Mouse (Mus musculus) adrenal gland, postnatal 0 days (tissue): ENCODE measurements around the gene Nhlrc1. TPM values are rescaled to one million over a fixed set of nuclear protein-coding genes. Genes with fewer than 3 reads are reported as not detected.

ENCODE experiments used
- polyA plus RNA-seq: library from polyadenylated mRNA; unstranded; fragments of >200 nt; fragmentation: Nextera tagmentation; extraction: Ambion mirVana; gene quantifications from 2 replicates; pipeline ENCODE4 v1.2.1, GENCODE M21; 2015

Gene Nhlrc1
- polyA plus RNA-seq: 3.1 and 4.6 TPM in 2 replicates

DNA sequence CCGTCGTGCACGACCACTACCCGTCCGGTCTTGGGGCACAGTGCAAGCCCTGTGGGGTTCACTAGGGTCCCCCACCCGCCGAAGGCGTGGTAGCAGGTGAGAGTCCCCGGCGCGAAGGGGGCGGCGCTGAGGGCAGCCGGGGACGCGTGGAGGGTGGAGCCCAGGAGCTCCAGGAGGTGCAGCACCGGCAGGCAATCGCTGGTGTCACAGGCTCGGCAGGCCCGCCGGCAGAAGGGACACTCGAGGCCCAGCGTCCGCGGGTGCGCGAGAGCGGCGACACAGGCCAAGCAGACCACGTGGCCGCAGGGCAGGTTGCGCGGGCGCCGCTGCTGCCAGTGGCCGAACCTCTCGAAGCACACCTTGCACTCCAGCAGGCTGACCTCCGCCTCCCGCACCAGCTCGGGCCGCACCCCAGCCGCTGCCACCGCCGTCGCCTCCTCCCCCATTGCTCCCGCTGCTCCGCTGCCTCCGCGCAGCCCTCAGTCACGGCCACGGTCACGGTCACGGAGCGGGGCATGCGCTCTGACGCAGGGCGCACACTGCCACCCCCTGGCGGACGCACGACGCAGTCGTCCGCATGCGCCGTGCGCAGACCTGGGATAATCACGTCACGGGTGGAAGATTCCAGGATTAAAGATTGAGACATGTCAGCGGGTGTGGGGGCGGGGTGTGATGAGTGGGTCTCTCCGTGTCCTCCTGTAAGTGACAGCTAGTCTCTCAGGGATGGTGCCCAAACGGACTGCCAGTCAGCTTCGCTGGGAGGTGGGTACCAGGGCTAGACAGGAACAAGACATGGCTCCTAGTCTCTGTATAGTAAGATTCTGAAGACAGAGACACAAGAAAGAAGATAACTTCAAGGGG lies at the start of gene Nhlrc1:
Nhlrc1 (minus strand) TSS at position 517 of the 861 bp plus-strand sequence.

DNA sequence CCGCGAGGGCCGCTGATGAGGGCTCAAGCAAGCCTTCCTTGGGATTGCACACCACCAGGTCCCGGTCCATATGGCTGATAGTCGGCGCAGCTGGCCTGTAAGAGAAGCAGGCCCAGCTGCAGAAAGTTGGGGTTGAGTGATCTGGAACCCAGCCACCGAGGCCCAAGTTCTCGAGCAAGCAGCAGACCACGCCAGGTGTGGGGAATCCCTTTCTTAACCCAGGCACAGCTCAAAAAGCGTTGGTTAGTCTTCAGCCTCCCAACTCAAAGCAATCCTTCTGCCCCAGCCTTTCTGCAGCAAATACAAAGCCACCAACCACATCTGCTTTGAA lies 29.9 kb upstream of the Nhlrc1 start, which contains the start of gene Tpmt:
Tpmt (minus strand) TSS at position 121 of the 331 bp plus-strand sequence.

DNA sequence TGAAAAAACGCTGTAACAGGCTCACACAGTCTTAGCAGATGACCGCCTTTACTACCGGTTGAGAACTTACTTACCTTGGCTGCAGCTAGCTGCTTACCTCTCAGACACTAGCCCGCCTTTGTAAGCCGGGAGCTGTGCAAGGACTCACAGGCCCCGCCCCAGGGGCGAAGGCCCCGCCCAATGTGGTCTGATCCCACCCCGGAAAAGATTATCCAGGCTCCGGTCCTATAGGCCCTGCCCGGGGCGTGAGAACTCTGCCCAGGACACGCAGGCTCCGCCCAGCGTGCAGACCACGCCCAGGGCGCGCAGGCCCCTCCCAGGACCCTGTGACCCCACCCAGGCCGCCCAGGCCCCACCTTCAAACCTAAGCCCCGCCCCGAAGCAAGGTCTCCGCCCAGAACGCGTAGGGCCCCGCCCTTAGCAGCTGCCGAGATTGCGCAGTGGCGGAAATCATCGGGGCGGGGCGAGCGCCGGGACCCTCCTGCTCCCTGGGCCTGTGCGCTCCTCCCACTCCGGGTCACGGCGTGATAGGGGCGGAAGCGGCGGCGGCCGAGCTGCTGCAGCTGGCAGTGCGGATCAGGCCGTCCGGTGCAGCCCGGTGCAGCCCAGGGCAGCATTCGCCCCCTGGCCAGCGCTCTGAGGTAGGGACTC lies 28.5 kb upstream of the Nhlrc1 start, which contains the start of gene Kdm1b:
Kdm1b (plus strand) TSS at position 470 of the 651 bp plus-strand sequence.

Other genes with a start within 250 kb of the Nhlrc1 start
- gene Kif13a, start 85.0 kb downstream of the Nhlrc1 start, polyA plus RNA-seq: 13.9 and 14.6 TPM in 2 replicates
- 4.0 and 5.6 TPM in 2 replicates for gene Kdm1b, start 28.6 kb upstream of the Nhlrc1 start, polyA plus RNA-seq
- gene Tpmt, start 29.9 kb upstream of the Nhlrc1 start, polyA plus RNA-seq: 10.8 and 13.0 TPM in 2 replicates
- gene Dek, start 91.4 kb upstream of the Nhlrc1 start, polyA plus RNA-seq: 147 and 150 TPM in 2 replicates
- gene Rnf144b, start 107.8 kb upstream of the Nhlrc1 start, polyA plus RNA-seq: 0.76 and 1.3 TPM in 2 replicates